Mouse (Mus musculus): ENCODE measurements around the gene Fam169b. TPM values are rescaled to one million over a fixed set of nuclear protein-coding genes. Genes with fewer than 3 reads are reported as not detected.

Gene Fam169b
- polyA plus RNA-seq, 1 experiment from 2014 or later, result 1.6 TPM

DNA sequence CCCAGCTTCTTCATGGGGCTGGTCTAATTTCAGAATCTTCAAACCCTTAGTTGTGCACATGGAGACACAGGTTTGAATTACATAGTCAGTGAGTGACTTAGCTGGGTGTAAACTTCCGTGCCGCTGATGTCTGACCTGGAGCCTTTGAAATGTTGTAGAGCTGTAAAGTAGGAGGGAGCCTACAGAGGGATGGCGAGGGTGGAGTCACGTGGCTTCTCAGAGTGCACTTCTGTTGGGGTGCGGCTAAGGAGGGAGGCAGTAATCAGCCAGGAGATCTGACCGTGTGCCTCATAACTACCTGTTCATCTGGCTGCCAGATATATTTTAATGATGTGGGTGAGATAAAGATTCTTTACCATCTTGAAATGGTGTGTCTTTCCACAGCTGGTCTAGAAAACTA, 49.4 kb downstream of the Fam169b start:
- Histone ChIP-seq H3K4me2 (no peak overlapping the region), H3K36me3 (no peaks in the 10 kb centered on the region), H3K27me3 (no peaks in the 10 kb centered on the region), H3K9ac (replicated peaks) (no peak overlapping the region), H3K27ac (no peak overlapping the region), H3K9me3 (no peaks in the 10 kb centered on the region), H3K4me1 (replicated peaks) (peaks cover 13% of the 10 kb centered on the region), H3K4me3 (replicated peaks) (no peak overlapping the region)
- 45% methylated on average over 6 of the region's 6 CpGs for WGBS
- no peak for ATAC-seq (ENCODE audit: insufficient number of reproducible peaks, insufficient read depth, low FRiP score, low TSS enrichment, low read depth)

DNA sequence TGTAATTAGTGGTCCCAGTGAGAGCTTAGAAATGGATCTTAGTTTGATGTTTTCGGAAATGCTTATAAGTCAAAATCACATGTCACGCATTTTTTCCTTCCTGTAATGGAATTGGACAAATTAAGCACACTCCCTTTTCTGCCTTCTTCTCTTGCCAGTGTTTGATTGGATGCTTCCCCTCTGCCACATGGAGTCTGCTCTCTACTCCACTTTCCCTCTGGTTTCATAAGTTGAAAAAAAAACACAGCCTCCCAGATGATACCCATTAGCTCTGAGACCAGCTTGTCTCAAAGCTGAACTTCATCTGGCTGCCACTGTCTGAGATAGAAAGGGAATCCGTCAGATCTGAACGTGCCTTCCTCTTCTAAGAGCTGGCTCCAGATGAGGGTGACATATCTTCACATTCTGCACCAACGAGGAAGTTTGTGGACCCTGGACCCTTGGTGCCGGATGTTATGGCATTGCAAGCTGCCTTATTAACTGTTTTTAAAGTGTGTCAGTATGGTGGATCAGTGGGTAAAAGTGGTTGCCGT, 52.6 kb downstream of the Fam169b start:
- WGBS, result 73% methylated on average over 7 of the region's 7 CpGs
- no peak for ATAC-seq (ENCODE audit: insufficient number of reproducible peaks, insufficient read depth, low FRiP score, low TSS enrichment, low read depth)
- H3K9ac ChIP-seq (replicated peaks), result no peak overlapping the region
- no peaks in the 10 kb centered on the region for H3K4me1 ChIP-seq (replicated peaks)
- no peak overlapping the region for H3K4me3 ChIP-seq (replicated peaks)
- H3K4me2 ChIP-seq, result no peak overlapping the region
- H3K9me3 ChIP-seq, result no peaks in the 10 kb centered on the region
- no peak overlapping the region for H3K27ac ChIP-seq
- H3K27me3 ChIP-seq, result no peaks in the 10 kb centered on the region
- H3K36me3 ChIP-seq, result no peaks in the 10 kb centered on the region

DNA sequence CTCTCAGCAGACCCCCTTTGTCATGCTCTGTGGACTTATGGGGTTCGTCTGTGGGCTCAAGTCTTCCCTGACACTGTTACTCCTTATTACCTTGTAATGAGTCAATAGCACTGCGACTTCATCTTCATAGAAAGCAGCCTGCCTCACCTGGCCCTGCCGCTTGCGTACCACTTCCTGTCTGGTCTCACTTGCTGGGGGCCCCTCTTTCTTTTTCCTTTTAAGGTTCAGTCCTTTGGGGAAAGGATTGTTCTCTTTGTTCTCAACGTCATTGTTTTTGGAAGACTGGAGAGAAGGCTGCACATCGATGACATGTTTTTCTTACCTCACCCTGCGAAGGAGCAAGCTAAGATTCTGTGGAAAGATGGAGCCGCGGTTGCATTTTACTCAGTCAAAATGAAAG, 55.4 kb downstream of the Fam169b start:
- Histone ChIP-seq H3K4me2 (no peak overlapping the region), H3K27ac (no peak overlapping the region), H3K27me3 (no peaks in the 10 kb centered on the region), H3K36me3 (no peaks in the 10 kb centered on the region), H3K4me1 (replicated peaks) (no peaks in the 10 kb centered on the region), H3K9ac (replicated peaks) (no peak overlapping the region), H3K9me3 (no peaks in the 10 kb centered on the region), H3K4me3 (replicated peaks) (no peak overlapping the region)
- 83% methylated on average over 9 of the region's 9 CpGs for WGBS
- ATAC-seq (ENCODE audit: insufficient number of reproducible peaks, insufficient read depth, low FRiP score, low TSS enrichment, low read depth), result no peak

DNA sequence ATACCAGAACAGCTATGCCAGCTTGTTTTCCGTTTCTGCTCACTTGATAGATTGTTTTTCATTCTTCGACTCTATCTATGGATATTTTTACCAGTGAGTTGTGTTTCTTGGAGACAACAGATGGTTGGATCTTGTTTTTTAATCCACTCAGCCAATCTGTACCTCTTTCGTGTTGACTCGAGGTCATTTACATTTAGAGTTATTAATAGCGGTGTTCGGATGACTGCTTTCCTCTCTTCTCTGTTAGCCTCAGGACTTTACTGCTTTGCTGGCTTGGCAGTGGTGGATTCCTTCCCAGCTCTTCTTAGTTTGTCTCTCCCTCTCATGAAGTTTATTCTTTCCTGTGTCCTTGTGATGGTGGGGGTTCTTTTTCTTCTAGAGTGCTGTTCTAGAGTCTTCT, 59.2 kb downstream of the Fam169b start:
- Histone ChIP-seq H3K9ac (replicated peaks) (no peak overlapping the region), H3K36me3 (no peaks in the 10 kb centered on the region), H3K4me3 (replicated peaks) (no peak overlapping the region), H3K27me3 (no peaks in the 10 kb centered on the region), H3K4me2 (no peak overlapping the region), H3K4me1 (replicated peaks) (no peaks in the 10 kb centered on the region), H3K27ac (no peak overlapping the region), H3K9me3 (no peaks in the 10 kb centered on the region)
- 91% methylated on average over 6 of the region's 6 CpGs for WGBS
- ATAC-seq (ENCODE audit: insufficient number of reproducible peaks, insufficient read depth, low FRiP score, low TSS enrichment, low read depth), result no peak

DNA sequence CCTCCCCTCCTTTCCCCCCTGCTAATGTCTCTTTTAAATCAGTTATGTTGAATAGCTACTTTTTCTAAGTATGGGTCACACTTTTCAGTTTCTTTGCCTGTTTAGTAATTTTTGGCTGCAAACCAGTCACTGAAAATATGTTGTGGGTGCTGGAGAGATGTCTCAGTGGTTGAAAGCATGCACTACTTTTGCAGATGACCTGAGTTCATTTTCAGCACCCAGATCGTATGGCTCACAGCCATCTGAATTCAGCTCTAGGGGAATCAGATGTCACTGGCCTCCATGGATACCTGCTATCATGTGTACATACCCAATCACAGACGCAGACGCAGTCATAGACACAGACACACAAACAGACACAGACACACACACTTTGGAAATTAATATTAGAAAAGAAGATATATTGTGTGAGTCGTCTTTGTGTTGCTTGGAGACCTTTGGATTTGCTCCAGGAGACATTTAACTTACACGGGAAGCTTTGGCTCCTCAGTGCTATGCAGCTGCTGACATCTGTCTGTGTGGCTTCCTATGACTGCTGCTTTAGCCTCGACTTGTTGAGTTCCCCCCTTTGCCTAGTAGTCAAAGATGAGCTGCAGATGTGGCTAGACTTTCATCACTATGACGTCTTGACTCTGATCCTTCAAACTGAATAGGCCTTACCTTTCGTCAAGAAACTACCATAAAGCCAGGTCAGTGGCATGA, 63.6 kb downstream of the Fam169b start:
- Histone ChIP-seq H3K27me3 (no peaks in the 10 kb centered on the region), H3K27ac (no peak overlapping the region), H3K36me3 (no peaks in the 10 kb centered on the region), H3K9me3 (no peaks in the 10 kb centered on the region), H3K9ac (replicated peaks) (no peak overlapping the region), H3K4me3 (replicated peaks) (no peak overlapping the region), H3K4me2 (no peak overlapping the region), H3K4me1 (replicated peaks) (no peaks in the 10 kb centered on the region)
- no peak for ATAC-seq (ENCODE audit: insufficient number of reproducible peaks, insufficient read depth, low FRiP score, low TSS enrichment, low read depth)
- WGBS, result 76% methylated on average over 8 of the region's 8 CpGs

DNA sequence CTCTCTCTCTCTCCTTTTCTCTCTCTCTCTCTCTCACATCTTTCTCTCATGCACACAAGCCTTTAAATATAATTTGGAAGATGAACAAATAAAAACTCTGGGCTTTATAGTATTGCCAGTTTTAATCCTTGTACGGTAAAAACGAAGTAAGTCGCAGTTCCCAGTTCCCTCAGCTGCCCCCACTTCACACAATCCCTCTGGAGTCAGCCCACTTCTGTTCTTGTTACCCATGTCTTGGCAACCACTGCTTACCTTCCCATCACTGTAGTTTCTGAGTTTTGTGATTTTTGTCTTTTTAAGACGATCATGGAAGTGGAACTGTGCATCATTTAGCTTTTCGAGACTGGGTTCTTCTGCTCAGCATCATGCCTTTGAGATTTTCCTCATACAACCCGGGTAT, 65.0 kb downstream of the Fam169b start:
- no peak overlapping the region for H3K4me2 ChIP-seq
- no peak overlapping the region for H3K4me3 ChIP-seq (replicated peaks)
- H3K27me3 ChIP-seq, result no peaks in the 10 kb centered on the region
- no peak for ATAC-seq (ENCODE audit: insufficient number of reproducible peaks, insufficient read depth, low FRiP score, low TSS enrichment, low read depth)
- no peaks in the 10 kb centered on the region for H3K9me3 ChIP-seq
- WGBS, result 92% methylated on average over 6 of the region's 6 CpGs
- no peaks in the 10 kb centered on the region for H3K36me3 ChIP-seq
- no peaks in the 10 kb centered on the region for H3K4me1 ChIP-seq (replicated peaks)
- no peak overlapping the region for H3K27ac ChIP-seq
- no peak overlapping the region for H3K9ac ChIP-seq (replicated peaks)

DNA sequence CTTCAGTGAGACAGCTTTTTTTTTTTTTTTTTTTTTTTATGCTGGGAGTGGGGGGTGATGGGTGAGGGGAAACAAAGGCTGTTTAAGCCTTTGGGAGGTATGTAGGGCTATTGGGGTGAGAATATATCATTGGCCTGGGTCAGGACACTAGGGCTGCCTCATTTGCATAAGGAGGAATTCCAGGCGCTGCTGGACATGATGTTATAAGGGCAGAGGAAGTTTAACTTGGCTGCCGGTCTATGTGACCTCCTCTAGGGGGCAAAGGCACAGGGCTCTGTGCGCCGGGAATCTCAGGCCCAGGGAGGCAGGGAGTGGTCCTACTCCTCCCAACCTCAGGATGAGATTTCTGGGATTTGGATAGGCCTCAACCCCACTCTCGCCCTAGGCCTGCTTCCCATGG, 70.9 kb downstream of the Fam169b start:
- 57% methylated on average over 5 of the region's 5 CpGs for WGBS
- ATAC-seq (ENCODE audit: insufficient number of reproducible peaks, insufficient read depth, low FRiP score, low TSS enrichment, low read depth), result no peak
- no peaks in the 10 kb centered on the region for H3K9me3 ChIP-seq
- no peaks in the 10 kb centered on the region for H3K27me3 ChIP-seq
- no peaks in the 10 kb centered on the region for H3K36me3 ChIP-seq
- no peak overlapping the region for H3K27ac ChIP-seq
- no peaks in the 10 kb centered on the region for H3K4me1 ChIP-seq (replicated peaks)
- no peak overlapping the region for H3K9ac ChIP-seq (replicated peaks)
- H3K4me3 ChIP-seq (replicated peaks), result no peak overlapping the region
- no peak overlapping the region for H3K4me2 ChIP-seq

DNA sequence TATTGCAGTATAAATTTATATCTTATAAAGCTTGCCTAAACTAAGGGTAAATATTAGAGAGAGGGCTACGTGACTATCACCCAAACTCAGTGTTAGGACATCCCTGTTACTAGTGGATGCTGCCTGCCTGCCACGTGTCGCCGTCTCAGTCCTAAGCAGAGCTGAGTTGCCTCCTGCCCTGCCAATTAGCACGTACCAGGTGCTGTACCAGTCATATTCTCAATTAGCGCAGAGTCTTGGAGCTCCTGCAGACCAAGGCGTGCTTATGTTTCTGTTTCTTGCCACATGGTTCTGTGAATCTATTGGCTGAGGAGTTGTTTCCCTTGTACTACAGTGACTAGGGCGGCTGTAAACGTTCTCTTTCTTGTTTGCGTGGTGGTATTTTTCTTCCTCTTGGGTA, 72.3 kb downstream of the Fam169b start:
- no peak for ATAC-seq (ENCODE audit: insufficient number of reproducible peaks, insufficient read depth, low FRiP score, low TSS enrichment, low read depth)
- H3K27me3 ChIP-seq, result no peaks in the 10 kb centered on the region
- no peaks in the 10 kb centered on the region; the same call in 1 of the 2 replicates for H3K9me3 ChIP-seq
- H3K36me3 ChIP-seq, result no peaks in the 10 kb centered on the region
- 80% methylated on average over 10 of the region's 10 CpGs for WGBS
- no peak overlapping the region for H3K4me2 ChIP-seq
- no peak overlapping the region for H3K27ac ChIP-seq
- no peaks in the 10 kb centered on the region for H3K4me1 ChIP-seq (replicated peaks)
- no peak overlapping the region for H3K9ac ChIP-seq (replicated peaks)
- H3K4me3 ChIP-seq (replicated peaks), result no peak overlapping the region

DNA sequence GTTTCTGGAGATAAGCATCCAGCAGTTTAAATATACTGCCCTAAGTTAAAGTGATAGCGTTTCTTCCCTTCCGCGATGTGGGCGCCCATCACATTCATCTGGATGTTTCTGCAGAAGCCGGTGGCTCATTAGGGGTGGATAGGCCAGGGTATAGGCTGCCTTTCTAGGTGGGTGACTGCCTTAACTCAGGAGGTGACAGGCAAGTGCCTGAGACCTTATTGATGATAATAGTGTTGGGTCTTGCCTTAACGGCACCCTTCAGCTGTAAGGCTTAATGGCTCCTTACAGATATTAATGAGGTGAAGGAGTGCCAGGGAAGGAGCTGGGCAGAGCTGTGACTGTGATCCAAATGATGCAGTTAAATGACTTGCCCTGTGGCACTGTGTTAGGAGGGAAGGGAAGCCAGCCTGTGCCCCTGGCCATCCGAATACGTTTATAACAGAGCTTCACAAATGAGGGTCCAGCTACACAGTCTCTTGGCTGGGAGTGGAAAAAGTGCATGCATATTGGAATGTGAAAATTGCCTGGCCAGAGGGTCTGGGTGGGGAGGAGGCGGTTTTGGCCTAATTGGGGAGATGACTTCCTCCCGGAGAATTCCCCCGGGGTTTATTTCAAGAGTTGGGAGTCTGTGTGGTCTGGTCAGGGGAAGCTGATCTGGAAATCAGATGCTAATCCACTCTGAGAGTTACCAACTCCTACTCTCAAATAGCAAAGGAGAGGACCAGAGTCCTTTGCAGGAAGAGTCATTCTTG, 81.9 kb downstream of the Fam169b start:
- H3K4me1 ChIP-seq (replicated peaks), result peaks cover 27% of the 10 kb centered on the region
- WGBS, result 33% methylated on average over 11 of the region's 11 CpGs
- no peak overlapping the region for H3K4me3 ChIP-seq (replicated peaks)
- ATAC-seq (ENCODE audit: insufficient number of reproducible peaks, insufficient read depth, low FRiP score, low TSS enrichment, low read depth), result 0 out of 2 replicates have a peak, but pooled peaks have one; percentile 29
- H3K9me3 ChIP-seq, result no peaks in the 10 kb centered on the region; the same call in 1 of the 2 replicates
- peak overlapping the region; percentile 35; the same call in 1 of the 2 replicates for H3K9ac ChIP-seq (replicated peaks)
- H3K4me2 ChIP-seq, result no peak overlapping the region
- H3K36me3 ChIP-seq, result no peaks in the 10 kb centered on the region
- peak overlapping the region; percentile 37; the same call in 1 of the 2 replicates for H3K27ac ChIP-seq
- peaks cover 6% of the 10 kb centered on the region; the same call in 1 of the 2 replicates for H3K27me3 ChIP-seq

DNA sequence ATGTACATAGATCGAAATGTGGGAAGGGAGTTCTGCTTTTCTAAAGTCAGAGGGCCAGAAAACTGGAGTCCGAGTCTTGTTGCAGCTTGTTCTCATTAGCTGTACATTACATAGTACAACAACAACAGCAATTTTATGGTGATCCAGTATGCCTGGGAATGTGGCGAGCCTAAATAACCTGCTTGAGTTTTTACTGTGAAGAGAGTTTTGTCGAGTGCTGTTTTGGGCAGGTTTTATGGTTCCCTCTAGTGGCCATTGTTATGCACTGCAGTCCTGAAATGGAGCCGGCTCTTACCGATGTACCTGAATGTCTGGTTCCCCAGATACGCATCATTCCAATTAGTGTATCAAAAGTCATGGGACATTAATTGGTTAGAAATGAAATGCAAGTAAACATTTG, 83.8 kb downstream of the Fam169b start:
- H3K4me2 ChIP-seq, result 0 out of 2 replicates have a peak overlapping the region, but pooled peaks have one; percentile 13
- H3K4me1 ChIP-seq (replicated peaks), result peaks cover 27% of the 10 kb centered on the region
- no peaks in the 10 kb centered on the region for H3K9me3 ChIP-seq
- H3K4me3 ChIP-seq (replicated peaks), result no peak overlapping the region
- no peak overlapping the region for H3K9ac ChIP-seq (replicated peaks)
- no peaks in the 10 kb centered on the region for H3K36me3 ChIP-seq
- H3K27me3 ChIP-seq, result peaks cover 6% of the 10 kb centered on the region; the same call in 1 of the 2 replicates
- 8% methylated on average over 7 of the region's 7 CpGs for WGBS
- no peak for ATAC-seq (ENCODE audit: insufficient number of reproducible peaks, insufficient read depth, low FRiP score, low TSS enrichment, low read depth)
- no peak overlapping the region for H3K27ac ChIP-seq

DNA sequence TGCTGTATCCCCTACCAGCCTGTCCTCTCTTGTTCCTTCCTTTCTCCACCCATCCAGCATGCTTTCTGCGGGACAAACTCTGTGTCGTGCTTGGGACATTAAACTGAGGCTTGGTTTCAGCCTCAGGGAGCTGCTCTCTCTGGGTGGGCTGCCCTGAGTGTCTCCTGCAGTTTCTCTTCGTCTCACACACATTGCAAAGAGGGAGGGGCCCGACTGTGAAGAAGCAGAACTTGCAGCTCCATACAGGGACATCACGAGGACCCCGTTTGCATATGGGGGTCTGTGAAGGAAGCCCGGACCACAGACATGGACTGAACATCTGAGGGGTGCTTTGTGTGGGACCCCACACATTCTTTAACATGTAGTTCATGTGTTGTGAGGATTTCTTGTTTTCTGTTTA, 89.0 kb downstream of the Fam169b start:
- ATAC-seq (ENCODE audit: insufficient number of reproducible peaks, insufficient read depth, low FRiP score, low TSS enrichment, low read depth), result peak; percentile 30; the same call in 1 of the 2 replicates
- 59% methylated on average over 7 of the region's 7 CpGs for WGBS
- H3K9ac ChIP-seq (replicated peaks), result no peak overlapping the region
- H3K27me3 ChIP-seq, result peaks cover 6% of the 10 kb centered on the region; the same call in 1 of the 2 replicates
- peaks cover 4% of the 10 kb centered on the region; the same call in 1 of the 2 replicates for H3K9me3 ChIP-seq
- no peak overlapping the region for H3K4me2 ChIP-seq
- H3K36me3 ChIP-seq, result no peaks in the 10 kb centered on the region
- 0 out of 2 replicates have a peak, but pooled peaks cover 2% of the 10 kb centered on the region for H3K4me1 ChIP-seq (replicated peaks)
- no peak overlapping the region for H3K27ac ChIP-seq
- no peak overlapping the region for H3K4me3 ChIP-seq (replicated peaks)

Data from limb, embryonic 12.5 days (tissue).